Mouse (Mus musculus) left cerebral cortex, postnatal 14 days (tissue): ENCODE results near the gene Arhgef40. TPM values are rescaled to one million over a fixed set of nuclear protein-coding genes. Genes with fewer than 3 reads are reported as not detected.
"Not testable (repeated sequence)": the region's sequence is repeated elsewhere in the genome, so short reads cannot be mapped to it uniquely, and the experiment has no call there.

Source experiments
- DNase-seq, 2 experiments: peaks; one replicate each; pipeline ENCODE4 v3.0.0; 2021 to 2022; ENCODE audit warnings: low spot score in 2 of 2, mixed read lengths in 1 of 2
- intact Hi-C: fragments of 180-260 bp; cut with DNase I; formaldehyde crosslinking; loops from one replicate; pipeline ENCODE4 v1.15.1; 2025
- total RNA-seq, 2 experiments: library from RNA; stranded (reverse); gene quantifications; 2 replicates each; pipeline ENCODE4 v1.2.3; 2021

The Arhgef40 gene
- total RNA-seq, 2 experiments from 2014 or later = 31.9 to 35.2 TPM

- intact Hi-C loops = no loop called here
- no peak for DNase-seq
These were observed 58.9 kb downstream of the Arhgef40 start for GRCm38 (mm10) chr14:52043446-52043845.

GRCm38 (mm10) chr14:52044901-52045678 is 60.6 kb downstream of the Arhgef40 start:
- intact Hi-C loops = no loop called here
- DNase-seq = peak in 1 of 2 experiments; percentile 56

- peak in 1 of 2 experiments; percentile 39 for DNase-seq
- intact Hi-C loops = no loop called here
These were observed 61.5 kb downstream of the Arhgef40 start for GRCm38 (mm10) chr14:52045966-52046565.

- intact Hi-C loops, DNase-seq: not testable (repeated sequence)
These were observed 68.2 kb downstream of the Arhgef40 start for GRCm38 (mm10) chr14:52052720-52053119.

Other genes starting within 250 kb of the Arhgef40 start
- not detected for gene Ang4, start 211.1 kb upstream of the Arhgef40 start, total RNA-seq
- not detected for gene AY358078, start 184.7 kb upstream of the Arhgef40 start, total RNA-seq
- not detected for gene Ear6, start 131.0 kb upstream of the Arhgef40 start, total RNA-seq
- 10 to 100 TPM; 29.1 to 34.6 TPM for gene Mettl17, start 99.9 kb upstream of the Arhgef40 start, total RNA-seq
- 1 to 10 TPM; 3.8 to 4.3 TPM for gene Slc39a2, start 91.8 kb upstream of the Arhgef40 start, total RNA-seq
- 100 to 1,000 TPM; 508 to 561 TPM for gene Ndrg2, start 70.6 kb upstream of the Arhgef40 start, total RNA-seq
- gene Tppp2, start 66.3 kb upstream of the Arhgef40 start, total RNA-seq = not detected
- not detected for gene Rnase13, start 61.9 kb upstream of the Arhgef40 start, total RNA-seq
- under 1 TPM; 0.36 to 0.77 TPM for gene Tmem253, start 30.9 kb downstream of the Arhgef40 start, total RNA-seq
- gene Zfp219, start 36.0 kb downstream of the Arhgef40 start, total RNA-seq = 10 to 100 TPM; 29.5 to 33.6 TPM
- gene Olfr221, start 57.7 kb downstream of the Arhgef40 start, total RNA-seq = not detected
- gene Hnrnpc, start 119.3 kb downstream of the Arhgef40 start, total RNA-seq = 100 to 1,000 TPM; 194 to 206 TPM
- 1 to 10 TPM in 1 of 2 experiments, under 1 TPM in 1; 0.88 to 2.2 TPM for gene Rpgrip1, start 126.0 kb downstream of the Arhgef40 start, total RNA-seq
- 10 to 100 TPM; 44.7 to 45.6 TPM for gene Supt16, start 212.7 kb downstream of the Arhgef40 start, total RNA-seq